Mouse (Mus musculus): ENCODE measurements around the gene Fez1.
A peak's percentile ranks its signal among the peaks of the same experiment; 100 is the strongest.

The Fez1 gene

GRCm38 (mm10) chr9:36895009-36895693, 73.5 kb downstream of the Fez1 start:
- DNase-seq = peak; percentile 19

GRCm38 (mm10) chr9:36898560-36898959, 76.9 kb downstream of the Fez1 start:
- DNase-seq = no peak

- DNase-seq = no peak
Observed at GRCm38 (mm10) chr9:36900464-36900863, 78.8 kb downstream of the Fez1 start.

- DNase-seq = peak; percentile 8
Observed at GRCm38 (mm10) chr9:36905452-36905851, 83.8 kb downstream of the Fez1 start.

GRCm38 (mm10) chr9:36916362-36916761, 94.7 kb downstream of the Fez1 start:
- peak; percentile 47 for DNase-seq

GRCm38 (mm10) chr9:36916915-36917314, 95.3 kb downstream of the Fez1 start:
- DNase-seq = no peak

GRCm38 (mm10) chr9:36918582-36918981, 96.9 kb downstream of the Fez1 start:
- DNase-seq = no peak

- DNase-seq = no peak
Observed at GRCm38 (mm10) chr9:36919472-36919871, 97.8 kb downstream of the Fez1 start.

GRCm38 (mm10) chr9:36921718-36922415, 100.2 kb downstream of the Fez1 start:
- DNase-seq = no peak

GRCm38 (mm10) chr9:36923753-36924152, 102.1 kb downstream of the Fez1 start:
- DNase-seq = no peak

All from thymus, postnatal 25 days (tissue).